Mouse (Mus musculus) E14TG2a.4 (cell line): ENCODE data around the gene Fxyd5.

Experiments
- H3K27me3 ChIP-seq: 2 replicates; pipeline ENCODE4 v1.6.1; 2014; ENCODE audit warnings: low read length, control low read depth; ENCODE audit not compliant: insufficient read depth
- H3K36me3 ChIP-seq: 2 replicates; pipeline ENCODE4 v1.6.1; 2014; ENCODE audit warnings: low read length, control low read depth; ENCODE audit not compliant: insufficient read depth
- H3K4me1 ChIP-seq: replicated peaks from 2 replicates; pipeline ENCODE4 v1.6.1; 2014; ENCODE audit warnings: low read depth, low read length, control low read depth
- H3K4me3 ChIP-seq: replicated peaks from 2 replicates; pipeline ENCODE4 v1.5.1; 2014; ENCODE audit warnings: mild to moderate bottlenecking, low read length
- H3K9me3 ChIP-seq: 2 replicates; pipeline ENCODE4 v1.6.1; 2014; ENCODE audit warnings: low read length, control low read depth
- CTCF ChIP-seq: conservative IDR thresholded peaks from 2 replicates; pipeline ENCODE4 v1.5.1; 2014; ENCODE audit warnings: low read length
- NANOG ChIP-seq: IDR thresholded peaks from 2 replicates; pipeline ENCODE4 v1.6.1; 2014; ENCODE audit warnings: borderline replicate concordance, low read length, mixed read lengths
- POU5F1 ChIP-seq: IDR thresholded peaks from 2 replicates; pipeline ENCODE4 v1.6.1; 2014; ENCODE audit warnings: low read length, borderline replicate concordance

Fxyd5 gene

GRCm38 (mm10) chr7:31030717-31031116, 11.6 kb downstream of the Fxyd5 start:
- Histone ChIP-seq H3K4me3 (no peak overlapping the region), H3K9me3 (no peaks in the 10 kb centered on the region), H3K36me3 (no peaks in the 10 kb centered on the region), H3K4me1 (peaks cover 30% of the 10 kb centered on the region), H3K27me3 (no peaks in the 10 kb centered on the region)
- TF ChIP-seq CTCF = peak; percentile 64
- no peak for TF ChIP-seq NANOG

- Histone ChIP-seq H3K4me1 (peaks cover 18% of the 10 kb centered on the region), H3K27me3 (no peaks in the 10 kb centered on the region), H3K36me3 (no peaks in the 10 kb centered on the region), H3K9me3 (no peaks in the 10 kb centered on the region), H3K4me3 (peak overlapping the region; percentile 41; the same call in 1 of the 2 replicates)
- TF ChIP-seq NANOG (no peak), POU5F1 (no peak), CTCF (no peak)
Measured at GRCm38 (mm10) chr7:31028609-31029008, 13.7 kb downstream of the Fxyd5 start.

GRCm38 (mm10) chr7:31017104-31017901, 25.0 kb downstream of the Fxyd5 start:
- H3K4me1 ChIP-seq = 0 out of 2 replicates have a peak, but pooled peaks cover 14% of the 10 kb centered on the region
- no peaks in the 10 kb centered on the region for H3K9me3 ChIP-seq

GRCm38 (mm10) chr7:31012971-31013370, 29.3 kb downstream of the Fxyd5 start:
- TF ChIP-seq NANOG = no peak
- no peak for TF ChIP-seq POU5F1
- no peak for TF ChIP-seq CTCF
- Histone ChIP-seq H3K4me1 (0 out of 2 replicates have a peak, but pooled peaks cover 7% of the 10 kb centered on the region), H3K36me3 (no peaks in the 10 kb centered on the region), H3K27me3 (no peaks in the 10 kb centered on the region), H3K9me3 (no peaks in the 10 kb centered on the region), H3K4me3 (no peak overlapping the region)

More at GRCm38 (mm10) chr7:31017104-31017901, 25.0 kb downstream of the Fxyd5 start:
- H3K27me3 ChIP-seq = no peaks in the 10 kb centered on the region
- no peak overlapping the region for H3K4me3 ChIP-seq
- H3K36me3 ChIP-seq = no peaks in the 10 kb centered on the region
- no peak for TF ChIP-seq POU5F1
- TF ChIP-seq NANOG = no peak
- TF ChIP-seq CTCF = no peak

GRCm38 (mm10) chr7:31008889-31009288, 33.4 kb downstream of the Fxyd5 start:
- no peak overlapping the region for H3K4me3 ChIP-seq
- peaks cover 15% of the 10 kb centered on the region; the same call in 1 of the 2 replicates for H3K9me3 ChIP-seq
- TF ChIP-seq CTCF (no peak), NANOG (no peak), POU5F1 (no peak)
- no peaks in the 10 kb centered on the region for H3K36me3 ChIP-seq
- 0 out of 2 replicates have a peak, but pooled peaks cover 4% of the 10 kb centered on the region for H3K27me3 ChIP-seq
- no peaks in the 10 kb centered on the region for H3K4me1 ChIP-seq

- Histone ChIP-seq H3K27me3 (0 out of 2 replicates have a peak, but pooled peaks cover 4% of the 10 kb centered on the region), H3K4me3 (no peak overlapping the region), H3K36me3 (no peaks in the 10 kb centered on the region), H3K4me1 (no peaks in the 10 kb centered on the region), H3K9me3 (peaks cover 15% of the 10 kb centered on the region; the same call in 1 of the 2 replicates)
- no peak for TF ChIP-seq NANOG
Measured at GRCm38 (mm10) chr7:31008175-31008574, 34.1 kb downstream of the Fxyd5 start.

GRCm38 (mm10) chr7:31007775-31008174, 34.5 kb downstream of the Fxyd5 start:
- H3K9me3 ChIP-seq = peaks cover 15% of the 10 kb centered on the region; the same call in 1 of the 2 replicates
- TF ChIP-seq POU5F1 (no peak), CTCF (no peak), NANOG (no peak)
- H3K36me3 ChIP-seq = no peaks in the 10 kb centered on the region
- no peak overlapping the region for H3K4me3 ChIP-seq
- 0 out of 2 replicates have a peak, but pooled peaks cover 4% of the 10 kb centered on the region for H3K27me3 ChIP-seq
- no peaks in the 10 kb centered on the region for H3K4me1 ChIP-seq

- Histone ChIP-seq H3K4me3 (no peak overlapping the region), H3K4me1 (peaks cover 3% of the 10 kb centered on the region; the same call in 1 of the 2 replicates), H3K9me3 (peaks cover 15% of the 10 kb centered on the region; the same call in 1 of the 2 replicates), H3K27me3 (0 out of 2 replicates have a peak, but pooled peaks cover 8% of the 10 kb centered on the region), H3K36me3 (no peaks in the 10 kb centered on the region)
- TF ChIP-seq POU5F1 (no peak), CTCF (no peak), NANOG (no peak)
Measured at GRCm38 (mm10) chr7:31002650-31003049, 39.6 kb downstream of the Fxyd5 start.

GRCm38 (mm10) chr7:31000505-31001020, 41.7 kb downstream of the Fxyd5 start:
- Histone ChIP-seq H3K36me3 (no peaks in the 10 kb centered on the region), H3K27me3 (0 out of 2 replicates have a peak, but pooled peaks cover 3% of the 10 kb centered on the region), H3K9me3 (0 out of 2 replicates have a peak, but pooled peaks cover 11% of the 10 kb centered on the region), H3K4me3 (no peak overlapping the region), H3K4me1 (peaks cover 3% of the 10 kb centered on the region; the same call in 1 of the 2 replicates)
- TF ChIP-seq CTCF (no peak), POU5F1 (no peak), NANOG (no peak)
